Mouse (Mus musculus): ENCODE results near the gene Taok1. TPM values are rescaled to one million over a fixed set of nuclear protein-coding genes. Genes with fewer than 3 reads are reported as not detected.

The Taok1 gene
- polyA plus RNA-seq (2014; fragmentation: Illumina TruSeq; extraction: RNeasy Lipid Tissue Mini Kit (QIAGEN cat#74804); ENCODE audit: insufficient read depth, low read depth, low replicate concordance) = 8.6 TPM

GRCm38 (mm10) chr11:77607538-77608455 lies at the start of gene Taok1:
Taok1 (minus strand) TSS chr11:77607815.

GRCm38 (mm10) chr11:77519043-77519442 lies 88.6 kb downstream of the Taok1 start, which contains the start of gene Gm10392:
Gm10392 (minus strand) TSS chr11:77519198.

DNA sequence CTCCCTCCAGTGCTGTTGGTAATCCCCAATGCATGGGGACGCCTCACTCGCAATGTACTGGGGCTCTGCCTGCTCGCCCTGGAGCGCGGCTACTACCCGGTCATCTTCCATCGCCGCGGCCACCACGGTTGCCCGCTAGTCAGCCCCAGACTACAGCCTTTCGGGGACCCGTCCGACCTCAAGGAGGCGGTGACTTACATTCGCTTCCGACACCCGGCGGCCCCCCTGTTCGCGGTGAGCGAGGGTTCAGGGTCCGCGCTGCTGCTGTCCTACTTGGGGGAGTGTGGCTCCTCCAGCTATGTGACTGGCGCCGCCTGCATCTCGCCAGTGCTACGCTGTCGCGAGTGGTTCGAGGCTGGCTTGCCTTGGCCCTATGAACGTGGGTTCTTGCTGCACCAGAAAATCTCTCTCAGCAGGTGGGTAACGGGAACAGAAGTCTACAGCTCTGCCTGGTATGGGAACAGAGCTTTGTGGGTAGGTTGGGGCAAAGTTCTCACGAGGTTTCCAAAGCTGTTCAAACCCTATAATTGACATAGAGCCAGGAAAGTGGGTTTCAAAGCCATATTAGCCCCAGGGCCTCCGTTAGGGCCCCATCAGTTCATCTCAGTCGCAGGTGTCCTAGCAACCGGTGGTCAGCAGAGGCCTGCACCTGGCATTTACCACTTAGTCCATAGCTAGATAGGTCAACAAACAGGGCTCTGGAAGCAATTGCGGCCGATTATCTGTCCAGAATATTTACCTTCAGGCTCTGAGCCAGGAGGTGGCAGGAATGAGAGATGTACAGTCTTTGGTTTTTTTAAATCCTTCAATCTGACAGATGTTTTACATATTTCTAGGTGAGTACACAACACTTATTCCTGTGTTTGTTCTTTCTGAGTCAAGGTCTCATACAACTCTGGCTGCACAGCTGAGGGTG lies 91.7 kb downstream of the Taok1 start, which contains the start of gene Trp53i13:
Gene Trp53i13, minus strand, starts transcription at position 344 of the 916 bp plus-strand sequence.

GRCm38 (mm10) chr11:77514832-77515636 lies 92.6 kb downstream of the Taok1 start, which contains the start of gene Abhd15:
Abhd15 (plus strand) TSS chr11:77515121.

DNA sequence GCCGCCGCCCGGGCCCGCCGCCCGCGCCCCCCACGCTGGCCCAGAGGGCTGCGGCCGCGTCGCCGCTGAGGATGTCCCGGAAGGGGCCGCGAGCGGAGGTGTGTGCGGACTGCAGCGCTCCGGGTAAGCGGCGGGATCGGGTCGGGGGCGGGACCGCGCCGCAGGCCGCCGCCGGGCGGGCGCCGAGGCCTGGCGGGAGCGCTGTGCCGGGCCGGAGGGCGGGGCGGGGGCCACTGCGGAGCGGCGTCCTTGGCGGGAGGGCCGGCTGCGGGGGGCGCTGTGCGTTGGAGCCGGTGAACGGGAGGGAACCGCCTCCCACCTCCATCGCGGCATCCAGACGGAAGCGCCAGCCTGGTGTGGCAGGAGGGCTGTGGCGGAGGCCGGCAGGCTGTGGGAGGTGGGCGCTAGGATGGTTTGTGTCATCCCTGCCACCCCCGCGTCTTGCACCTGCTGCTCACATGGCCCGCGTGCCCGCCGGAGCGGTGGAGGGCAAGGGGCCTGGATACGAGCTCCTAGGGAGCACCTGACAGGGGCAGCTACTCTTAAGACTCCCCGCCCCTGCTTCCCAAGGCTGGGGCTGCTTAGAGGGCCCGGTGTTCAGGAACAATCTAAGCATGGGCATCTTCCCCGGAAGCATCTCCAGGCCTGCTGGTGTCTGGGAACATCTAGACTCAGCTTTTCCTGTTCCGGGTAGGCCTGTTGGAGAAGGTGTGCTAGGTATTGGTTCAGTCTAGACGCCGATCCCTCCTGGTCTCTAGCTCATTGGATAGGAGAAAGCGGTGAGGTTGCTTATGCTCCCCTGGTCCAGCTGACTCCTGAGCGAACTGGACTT lies 113.9 kb downstream of the Taok1 start, which contains the start of gene Git1:
Gene Git1, plus strand, starts transcription at position 51 of the 832 bp plus-strand sequence.

DNA sequence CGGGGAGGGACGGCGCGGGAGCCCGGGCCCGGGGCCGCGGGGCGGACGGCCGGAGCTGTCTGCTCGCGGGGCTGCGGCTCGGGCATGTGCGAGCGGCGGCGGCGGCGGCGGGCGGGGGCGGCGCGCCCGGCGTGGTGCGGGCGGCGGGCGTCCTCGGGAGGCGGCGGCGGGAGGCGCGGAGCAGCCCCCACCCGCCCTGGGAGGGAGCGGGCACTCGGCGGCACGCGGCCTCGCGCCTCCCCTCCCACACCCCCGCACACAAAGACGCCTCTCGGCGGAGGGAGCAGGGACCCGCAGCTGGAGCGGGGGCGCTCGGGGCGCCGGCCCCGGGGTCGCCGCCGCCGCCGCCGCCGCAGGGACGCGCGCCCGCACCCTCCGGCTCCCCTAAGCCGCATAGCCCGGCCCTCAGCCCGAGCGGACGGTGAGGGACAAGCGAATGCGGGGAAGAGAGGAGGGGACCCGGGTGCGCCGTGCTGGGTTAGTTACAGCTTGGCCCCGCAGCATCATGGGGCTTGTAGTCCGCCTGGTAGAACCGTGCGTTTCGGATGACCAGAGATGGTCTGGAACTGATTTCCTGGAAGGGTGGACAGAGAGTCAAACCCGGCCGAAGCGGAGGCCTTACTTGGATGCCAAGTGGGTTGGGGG lies 117.9 kb downstream of the Taok1 start, which contains the start of gene Ankrd13b:
Gene Ankrd13b, minus strand, starts transcription at position 88 of the 645 bp plus-strand sequence.

Other genes with a start within 250 kb of the Taok1 start
- 2.5 TPM for gene Coro6, start 145.4 kb downstream of the Taok1 start, polyA plus RNA-seq (2014; fragmentation: Illumina TruSeq; extraction: RNeasy Lipid Tissue Mini Kit (QIAGEN cat#74804); ENCODE audit: insufficient read depth, low read depth, low replicate concordance)
- 3.6 TPM for gene Ankrd13b, start 118.1 kb downstream of the Taok1 start, polyA plus RNA-seq (2014; fragmentation: Illumina TruSeq; extraction: RNeasy Lipid Tissue Mini Kit (QIAGEN cat#74804); ENCODE audit: insufficient read depth, low read depth, low replicate concordance)
- 29.5 TPM for gene Git1, start 114.3 kb downstream of the Taok1 start, polyA plus RNA-seq (2014; fragmentation: Illumina TruSeq; extraction: RNeasy Lipid Tissue Mini Kit (QIAGEN cat#74804); ENCODE audit: insufficient read depth, low read depth, low replicate concordance)
- 1.4 TPM for gene Abhd15, start 92.7 kb downstream of the Taok1 start, polyA plus RNA-seq (2014; fragmentation: Illumina TruSeq; extraction: RNeasy Lipid Tissue Mini Kit (QIAGEN cat#74804); ENCODE audit: insufficient read depth, low read depth, low replicate concordance)
- gene Trp53i13, start 91.8 kb downstream of the Taok1 start, polyA plus RNA-seq (2014; fragmentation: Illumina TruSeq; extraction: RNeasy Lipid Tissue Mini Kit (QIAGEN cat#74804); ENCODE audit: insufficient read depth, low read depth, low replicate concordance) = 20.2 TPM
- not detected for gene Gm10392, start 88.6 kb downstream of the Taok1 start, polyA plus RNA-seq (2014; fragmentation: Illumina TruSeq; extraction: RNeasy Lipid Tissue Mini Kit (QIAGEN cat#74804); ENCODE audit: insufficient read depth, low read depth, low replicate concordance)
- 9.2 TPM for gene Nufip2, start 78.3 kb upstream of the Taok1 start, polyA plus RNA-seq (2014; fragmentation: Illumina TruSeq; extraction: RNeasy Lipid Tissue Mini Kit (QIAGEN cat#74804); ENCODE audit: insufficient read depth, low read depth, low replicate concordance)
- gene Cryba1, start 117.5 kb upstream of the Taok1 start, polyA plus RNA-seq (2014; fragmentation: Illumina TruSeq; extraction: RNeasy Lipid Tissue Mini Kit (QIAGEN cat#74804); ENCODE audit: insufficient read depth, low read depth, low replicate concordance) = not detected
- 24.3 TPM for gene Myo18a, start 155.4 kb upstream of the Taok1 start, polyA plus RNA-seq (2014; fragmentation: Illumina TruSeq; extraction: RNeasy Lipid Tissue Mini Kit (QIAGEN cat#74804); ENCODE audit: insufficient read depth, low read depth, low replicate concordance)
- not detected for gene Gm10277, start 179.9 kb upstream of the Taok1 start, polyA plus RNA-seq (2014; fragmentation: Illumina TruSeq; extraction: RNeasy Lipid Tissue Mini Kit (QIAGEN cat#74804); ENCODE audit: insufficient read depth, low read depth, low replicate concordance)